Mouse (Mus musculus) c-Kit-negative CD71-positive TER-119-positive erythroid progenitor cells, embryonic 14.5 days (primary cell): Measurements from ENCODE around the gene Foxn3.

ENCODE experiments used
- DNase-seq: peaks from one replicate; pipeline ENCODE4 v3.0.0-alpha.2; 2013; ENCODE audit warnings: low read depth, low spot score

Foxn3 gene

DNA sequence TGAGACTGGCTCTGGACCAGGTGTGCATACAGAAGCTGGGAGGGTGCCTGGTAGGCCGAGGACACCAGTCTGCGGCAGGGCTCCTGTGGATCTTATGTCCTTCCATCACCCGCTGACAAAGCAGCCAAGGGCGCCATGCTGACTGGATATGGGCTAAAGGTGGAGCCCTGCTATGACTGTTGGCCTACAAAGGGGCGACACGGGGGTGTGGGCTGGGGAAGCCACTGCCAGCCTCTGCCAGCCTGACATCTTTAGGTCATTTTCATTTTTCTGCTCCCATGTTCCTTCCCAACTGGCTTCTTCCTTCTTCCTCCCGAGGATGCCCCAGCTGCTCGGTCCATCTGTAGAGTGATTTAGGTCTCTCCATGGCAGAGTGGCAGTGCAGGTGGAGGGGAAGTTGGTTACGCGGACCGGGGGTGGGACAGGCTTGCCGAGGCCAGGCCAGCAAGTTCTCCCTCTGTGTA is 232.5 kb downstream of the Foxn3 start:
- no peak for DNase-seq

DNA sequence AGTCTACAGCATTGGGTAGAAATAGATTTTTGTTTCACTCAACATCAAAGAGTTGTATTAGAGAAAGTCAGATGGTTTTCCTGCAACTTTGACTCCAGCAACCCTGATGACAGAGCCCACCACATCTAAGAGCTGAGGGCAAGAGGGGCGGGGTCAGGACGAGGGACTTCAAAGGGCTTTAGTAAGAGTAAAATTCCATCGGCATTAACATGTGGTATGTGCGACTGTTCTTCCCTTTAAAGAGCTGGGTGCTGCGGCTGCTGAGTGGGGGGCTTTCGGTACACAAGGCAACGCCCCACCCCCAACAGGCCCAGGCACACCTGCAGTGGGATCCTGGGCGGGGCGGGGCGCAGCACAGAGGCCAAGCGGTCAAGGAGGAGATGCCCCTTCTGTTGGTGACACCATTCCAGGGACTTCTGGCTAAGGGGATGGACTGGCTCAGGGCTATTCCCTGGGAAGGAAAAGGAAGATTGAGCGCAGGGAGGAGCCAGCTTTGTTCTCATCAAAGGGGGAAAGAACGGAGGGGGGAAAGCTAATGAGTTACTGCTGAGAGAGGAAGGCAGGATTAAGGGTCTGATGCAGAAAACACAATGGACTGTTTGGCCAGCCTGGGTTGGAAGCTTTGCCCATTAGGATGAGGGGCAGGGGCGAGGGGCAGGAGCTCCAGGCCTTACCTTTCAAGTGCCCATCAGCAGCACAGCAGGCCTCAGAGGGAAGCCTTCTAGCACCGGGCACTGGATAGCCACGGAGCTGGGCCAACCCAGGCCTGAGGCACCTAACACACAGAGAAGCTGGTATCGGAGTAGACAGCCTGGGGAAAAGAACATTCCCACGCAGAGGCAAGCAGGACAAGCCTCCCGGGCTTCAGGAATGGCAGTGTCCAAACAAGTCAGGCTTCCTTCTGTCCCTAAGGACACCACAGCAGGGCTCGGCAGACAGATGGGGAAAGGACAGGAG is 233.8 kb downstream of the Foxn3 start:
- DNase-seq, result no peak

DNA sequence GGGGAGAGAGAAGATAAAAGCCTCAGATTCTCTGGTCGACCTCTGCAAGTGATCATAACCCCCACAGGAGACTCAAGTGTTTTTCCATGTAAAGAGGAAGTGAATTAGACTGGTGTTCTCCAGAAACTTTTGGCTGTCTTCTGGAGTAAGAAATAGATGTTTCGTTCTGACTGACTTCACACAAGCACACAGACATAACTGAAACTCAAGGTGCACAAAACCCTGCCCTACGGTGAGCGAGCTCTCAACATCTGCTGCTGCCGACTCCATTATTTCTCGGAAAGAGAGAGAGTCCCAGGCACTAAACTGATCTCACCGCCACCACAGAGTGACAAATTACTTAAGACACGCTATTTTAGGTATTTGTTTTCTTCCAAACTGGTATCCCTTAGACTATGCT is 237.2 kb downstream of the Foxn3 start:
- no peak for DNase-seq

DNA sequence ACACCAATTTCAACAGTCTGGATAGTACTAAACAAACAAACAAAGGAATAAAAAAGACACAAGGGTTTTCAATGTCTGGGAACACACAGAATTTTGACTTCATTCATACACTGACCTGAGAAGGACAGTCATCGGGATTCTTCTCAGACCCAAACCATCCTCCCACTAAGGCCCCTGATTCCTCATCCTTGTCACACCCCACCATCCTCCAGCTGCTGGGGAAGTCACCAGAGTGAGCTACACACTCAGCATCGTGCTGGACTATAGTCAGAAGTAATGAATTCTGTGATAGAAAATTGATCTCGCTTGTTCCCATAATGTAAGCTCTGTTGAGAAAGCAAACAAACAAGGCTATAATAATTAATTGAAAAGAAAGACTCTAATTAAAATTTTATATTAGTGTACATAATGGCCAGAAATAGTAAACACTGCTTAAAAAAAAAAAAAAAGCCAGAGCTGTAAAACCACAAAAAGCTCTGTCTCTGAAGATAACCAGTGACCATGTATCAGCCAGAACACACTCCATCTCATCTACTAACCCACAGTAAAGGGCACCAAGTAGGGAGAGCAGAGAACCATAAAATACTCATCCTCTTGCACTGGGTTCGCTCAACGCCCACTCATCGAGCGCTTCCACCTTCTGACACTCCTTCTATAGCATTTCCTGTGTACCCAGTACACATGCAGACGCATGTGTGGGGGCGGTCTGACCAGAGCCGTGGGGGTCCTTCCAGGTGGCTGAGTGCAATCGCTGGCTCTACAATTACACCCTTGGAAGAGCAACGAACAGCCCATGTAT is 241.6 kb downstream of the Foxn3 start:
- DNase-seq, result no peak

DNA sequence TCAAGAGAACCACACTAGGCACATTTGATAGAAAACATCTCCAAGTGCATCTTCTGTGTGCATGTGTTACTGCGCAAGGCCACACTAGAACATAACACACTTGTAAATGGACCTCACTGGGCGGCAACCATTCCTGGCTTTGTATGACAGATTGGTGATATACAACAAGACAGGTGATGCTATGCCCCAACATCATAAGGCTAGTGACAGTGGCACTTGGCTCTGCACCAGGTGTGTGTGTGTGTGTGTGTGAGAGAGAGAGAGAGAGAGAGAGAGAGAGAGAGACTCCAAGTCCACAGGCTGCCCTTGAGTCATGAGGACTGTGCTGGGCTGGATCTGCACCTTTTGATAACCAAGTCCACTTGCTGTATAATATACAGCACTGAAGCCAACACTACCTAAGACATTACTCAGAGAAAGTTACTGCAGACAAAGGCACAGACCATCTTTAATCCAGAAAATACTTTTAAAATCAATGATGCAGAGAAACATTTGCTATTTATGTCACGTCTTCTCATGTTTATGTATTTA is 242.4 kb downstream of the Foxn3 start:
- no peak for DNase-seq

DNA sequence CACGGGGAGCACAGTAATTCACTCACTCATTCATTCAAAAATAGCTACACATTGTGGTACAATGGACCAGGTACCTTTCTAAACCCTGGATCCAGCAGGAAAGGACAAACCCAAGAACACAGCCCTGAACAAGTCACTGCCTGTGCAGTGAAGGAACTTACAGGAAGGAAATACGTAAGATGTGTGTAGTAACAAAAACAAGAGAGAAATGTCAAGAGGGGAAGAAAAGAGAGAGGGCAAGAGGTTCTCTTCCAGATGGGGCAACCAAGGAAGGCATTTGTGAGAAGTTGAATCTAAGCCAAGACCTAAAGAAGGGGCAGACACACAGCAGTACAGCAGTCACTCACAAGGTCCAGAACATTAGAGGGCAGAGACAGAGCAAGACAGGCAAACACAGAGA is 243.5 kb downstream of the Foxn3 start:
- DNase-seq, result no peak

DNA sequence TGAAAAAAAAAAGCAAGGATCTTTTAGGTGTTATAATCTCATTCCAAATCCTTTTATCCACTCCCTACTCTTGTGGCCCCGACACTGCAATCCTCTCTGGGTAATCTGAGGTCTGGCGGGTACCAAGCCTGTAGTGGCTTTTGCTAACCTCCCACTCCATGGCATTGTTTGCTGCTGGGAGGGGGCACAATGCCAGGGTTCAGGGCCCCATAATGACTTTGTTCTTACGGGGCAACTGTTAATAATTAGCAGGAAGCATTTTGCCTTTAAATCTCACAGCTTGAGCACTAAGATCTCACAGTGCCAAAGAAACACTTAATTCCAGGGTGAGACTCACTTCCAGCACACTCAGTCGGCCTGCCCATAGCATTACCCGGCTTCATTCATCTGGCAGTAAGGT is 244.2 kb downstream of the Foxn3 start:
- DNase-seq, result no peak

DNA sequence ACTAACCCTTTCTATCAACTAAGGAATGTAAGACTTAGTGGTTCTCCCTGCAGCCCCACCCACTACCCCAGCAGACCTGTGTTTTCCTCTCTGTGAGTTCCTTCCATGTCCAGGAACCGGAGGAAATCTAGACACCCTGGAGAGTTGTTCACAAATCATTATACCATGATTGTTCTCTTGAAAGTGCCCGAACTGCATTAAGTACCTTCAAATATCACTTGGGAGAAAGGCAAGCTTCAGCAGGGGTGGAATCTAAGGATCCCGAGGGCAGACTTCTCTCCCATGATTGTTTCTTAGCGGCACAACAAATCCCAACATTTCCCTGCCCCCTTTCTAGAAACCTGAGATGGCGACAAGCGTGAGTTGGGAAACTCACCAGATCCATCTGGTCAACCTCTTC is 247.5 kb downstream of the Foxn3 start:
- no peak for DNase-seq

DNA sequence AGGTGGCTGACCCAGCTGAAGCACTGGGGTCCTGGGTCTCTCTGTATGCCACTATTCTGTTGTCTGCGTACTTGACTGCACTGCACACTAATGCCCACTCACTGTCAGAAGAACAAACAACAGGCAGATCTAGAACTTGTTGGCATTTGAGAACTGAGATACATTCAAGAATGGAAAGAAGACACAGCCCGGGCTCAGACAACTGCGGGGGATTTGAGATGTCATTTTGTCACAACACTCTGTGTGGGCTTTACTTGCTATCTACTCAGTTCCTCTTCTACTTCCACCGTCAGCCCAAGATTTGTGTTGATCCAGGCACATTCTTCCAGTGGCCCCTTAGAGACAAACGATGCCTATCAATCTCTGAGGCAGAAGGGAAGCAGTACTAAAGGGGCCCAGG is 248.6 kb downstream of the Foxn3 start:
- DNase-seq, result no peak

DNA sequence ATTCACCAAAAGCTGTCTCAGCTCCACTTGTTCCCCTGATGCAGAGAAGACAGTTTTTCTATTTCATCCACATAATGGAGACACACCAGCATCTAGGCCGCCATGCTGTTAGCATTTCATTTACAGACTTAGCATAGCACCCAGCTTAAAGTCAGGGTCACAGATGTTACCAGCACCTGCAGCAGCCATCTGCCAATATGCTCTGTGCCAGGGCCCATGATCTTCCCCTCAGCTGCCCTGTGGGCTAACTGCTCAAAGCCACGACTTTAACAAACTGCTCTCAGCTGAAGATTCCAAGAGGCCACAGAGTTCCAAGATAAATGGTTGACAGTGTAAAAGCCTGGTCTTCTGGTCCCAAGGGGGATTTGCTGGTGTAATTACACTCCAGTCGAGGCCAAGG is 252.1 kb downstream of the Foxn3 start:
- DNase-seq, result no peak

DNA sequence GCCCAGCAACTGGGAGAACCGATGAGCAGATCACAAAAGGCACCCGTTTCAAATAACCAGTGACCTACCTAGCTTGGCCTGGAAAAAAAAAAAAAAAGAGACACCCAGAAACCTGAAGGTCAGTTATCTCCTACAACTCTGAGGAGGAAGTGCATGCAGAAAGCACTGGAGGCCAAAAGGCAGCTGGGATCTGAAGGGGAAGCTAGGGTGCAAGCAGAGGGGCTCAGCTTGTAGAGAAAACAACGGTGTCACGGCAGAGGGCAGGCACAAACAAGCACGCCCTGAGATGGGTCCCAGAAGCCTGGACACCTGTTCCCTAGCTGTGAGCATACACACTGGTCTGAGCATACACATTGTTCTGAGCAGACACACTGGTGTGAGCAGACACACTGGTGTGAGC is 253.4 kb downstream of the Foxn3 start:
- no peak for DNase-seq

DNA sequence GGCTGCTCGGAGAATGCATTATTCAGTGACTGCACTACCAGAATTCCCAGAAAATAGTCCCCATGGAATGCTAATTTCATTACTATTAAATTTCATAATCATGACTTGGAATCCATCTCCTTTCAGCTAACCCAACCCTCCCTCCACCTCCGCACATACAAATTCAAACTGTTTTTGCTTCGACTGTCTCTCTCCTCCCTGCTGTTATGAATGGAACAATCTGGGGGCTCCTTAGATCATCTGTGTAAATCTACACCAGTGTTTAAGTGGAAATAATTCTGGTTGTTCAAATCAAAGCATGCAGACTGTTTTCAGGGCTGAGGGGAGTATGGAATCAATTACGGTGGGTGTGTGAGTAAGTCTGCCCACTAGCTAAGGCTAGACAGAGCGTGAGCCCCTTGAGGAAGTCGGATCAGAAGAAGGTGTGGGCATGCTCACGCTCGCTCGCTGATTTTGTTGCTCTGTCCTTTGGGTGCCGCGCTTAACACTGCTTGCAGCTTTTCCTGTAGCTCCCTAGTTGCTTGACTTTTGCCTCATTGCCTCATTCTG is 254.8 kb downstream of the Foxn3 start:
- no peak for DNase-seq

DNA sequence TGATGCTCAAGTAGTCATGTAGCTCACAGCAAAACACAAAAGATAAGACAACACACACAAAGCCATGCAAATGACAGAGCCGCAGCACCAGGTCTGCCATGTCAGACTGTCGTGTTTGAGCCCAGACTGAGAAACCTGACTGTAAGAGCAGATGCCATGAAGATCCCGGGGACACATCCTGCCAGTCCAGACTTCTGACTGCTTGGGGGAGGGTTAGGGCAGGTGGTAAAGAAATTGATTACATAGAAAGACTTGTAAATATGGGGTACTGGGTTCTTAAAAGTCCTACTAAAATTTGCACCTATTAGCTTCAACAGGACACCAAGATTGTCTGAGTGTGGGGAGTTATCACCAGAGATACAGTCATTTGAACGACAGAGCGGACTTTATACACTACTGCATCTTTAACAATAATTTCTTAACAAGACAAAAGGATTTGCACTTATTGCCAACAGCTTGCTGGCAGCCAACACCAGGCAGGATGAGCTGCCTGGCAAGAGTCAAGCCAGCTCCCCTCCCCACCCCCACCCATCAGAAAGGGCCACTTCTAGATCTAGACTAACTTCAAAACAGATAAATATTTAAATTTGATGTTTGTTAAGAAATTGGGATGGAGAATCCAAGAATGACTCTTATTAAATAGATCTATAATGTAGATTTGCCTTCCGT is 256.7 kb downstream of the Foxn3 start:
- no peak for DNase-seq

DNA sequence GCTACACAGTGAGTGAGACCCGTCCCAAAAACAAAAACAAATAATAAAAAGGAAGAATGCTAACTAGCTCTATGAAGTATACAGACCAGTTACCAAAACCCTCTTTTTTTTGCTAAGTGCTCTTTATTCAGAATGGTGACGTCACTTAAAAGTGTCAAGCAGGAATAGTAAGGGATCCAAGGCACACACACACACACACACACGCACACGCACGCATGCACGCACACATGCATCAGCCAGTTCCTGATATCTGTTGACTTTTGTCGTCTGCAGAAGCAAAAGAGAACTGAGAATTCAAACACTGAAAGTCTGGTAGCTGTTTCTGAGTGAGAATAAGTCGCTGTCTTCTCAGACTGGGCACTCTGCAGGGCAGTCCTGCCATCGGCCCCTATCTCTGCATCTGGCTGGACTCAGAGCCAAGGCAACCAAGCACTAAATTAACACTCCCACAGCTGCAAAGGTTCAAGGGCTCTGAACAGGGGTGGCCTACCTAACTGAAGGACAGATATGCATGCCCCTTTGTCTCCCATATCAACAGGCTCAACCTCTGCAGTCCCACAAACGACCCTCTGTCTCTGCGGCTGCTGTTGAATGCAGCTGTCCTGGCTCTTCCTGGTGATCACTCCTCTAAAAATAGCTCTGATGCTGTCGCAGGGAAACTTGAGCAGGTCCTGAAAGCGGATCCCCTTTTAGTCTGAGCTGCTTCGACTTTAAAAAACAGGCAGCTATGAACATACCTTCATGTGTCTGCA is 257.4 kb downstream of the Foxn3 start:
- no peak for DNase-seq

DNA sequence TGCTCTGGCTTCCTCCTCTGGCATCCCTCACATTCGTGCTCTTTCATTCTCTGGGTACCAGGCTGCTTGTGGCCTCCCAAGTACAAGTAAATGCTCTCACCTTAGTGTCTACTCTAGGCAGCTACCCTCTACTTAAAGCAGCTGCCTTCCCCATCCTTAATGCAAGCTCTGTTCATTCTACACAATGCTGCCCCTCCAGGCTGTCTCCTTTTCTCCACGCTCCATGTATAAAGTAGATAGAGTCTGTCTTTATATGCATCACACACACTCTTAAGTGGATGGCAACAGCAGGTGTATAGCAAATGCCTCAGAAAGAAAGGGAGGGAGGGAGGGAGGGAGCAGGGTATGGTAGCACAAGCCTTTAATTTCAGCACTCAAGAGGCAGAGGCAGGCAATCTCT is 258.1 kb downstream of the Foxn3 start:
- DNase-seq, result no peak

DNA sequence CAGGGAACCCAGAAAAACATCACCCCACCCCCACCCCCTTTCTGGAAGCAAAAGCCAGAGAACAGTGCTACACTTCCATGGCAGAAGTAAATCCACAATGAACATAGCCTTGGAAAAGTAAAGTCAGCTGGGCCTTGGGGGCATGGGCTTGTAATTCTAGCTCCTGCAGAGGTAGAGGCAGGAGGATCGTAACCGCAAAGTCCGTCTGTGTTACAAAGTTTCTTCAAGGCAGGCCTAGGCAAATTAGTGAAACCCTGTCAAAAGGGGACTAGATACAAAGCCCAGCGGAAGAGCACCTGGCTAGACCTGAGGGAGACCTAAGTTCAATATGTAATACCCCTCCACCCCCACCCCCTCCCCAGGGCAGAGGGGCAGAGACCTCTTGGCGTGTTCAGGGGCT is 259.3 kb downstream of the Foxn3 start:
- no peak for DNase-seq

DNA sequence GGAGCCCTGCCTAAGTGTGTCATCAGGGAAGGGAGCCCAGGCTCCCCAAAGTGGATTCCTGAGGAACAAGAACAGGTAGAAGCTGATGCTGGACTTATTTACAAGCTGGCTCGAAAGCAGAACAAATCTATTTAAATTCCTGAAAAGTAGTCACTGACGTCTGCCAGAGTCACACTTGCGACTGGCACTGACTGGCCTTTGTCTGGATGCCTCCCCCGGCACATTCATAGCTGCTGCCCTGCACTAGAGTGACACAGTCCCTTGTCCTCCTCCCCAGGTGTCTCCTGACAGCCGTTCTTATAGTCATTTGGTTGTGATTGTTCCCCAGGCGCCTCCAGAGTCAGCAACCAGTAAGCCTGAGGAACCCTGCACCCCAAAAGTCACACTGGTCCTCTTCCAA is 259.8 kb downstream of the Foxn3 start:
- DNase-seq, result no peak

DNA sequence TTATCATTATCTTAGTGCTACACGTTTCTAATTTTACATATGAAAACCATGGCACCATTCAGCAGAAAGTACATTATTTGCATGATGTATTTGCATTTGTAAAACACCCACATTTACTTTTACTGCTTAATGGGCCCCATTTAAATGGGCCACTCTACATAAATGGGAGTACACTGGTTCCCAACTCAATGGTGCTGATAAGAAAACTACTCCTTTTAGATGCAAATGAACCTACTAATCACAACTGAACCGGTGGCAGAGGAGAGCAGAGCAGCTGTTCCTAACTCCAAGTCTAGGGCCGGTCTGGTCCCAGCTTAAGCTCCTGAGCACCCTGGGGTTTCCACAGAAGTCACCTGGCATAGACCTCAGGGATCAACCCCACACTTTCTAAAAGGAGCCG is 263.5 kb downstream of the Foxn3 start:
- no peak for DNase-seq

DNA sequence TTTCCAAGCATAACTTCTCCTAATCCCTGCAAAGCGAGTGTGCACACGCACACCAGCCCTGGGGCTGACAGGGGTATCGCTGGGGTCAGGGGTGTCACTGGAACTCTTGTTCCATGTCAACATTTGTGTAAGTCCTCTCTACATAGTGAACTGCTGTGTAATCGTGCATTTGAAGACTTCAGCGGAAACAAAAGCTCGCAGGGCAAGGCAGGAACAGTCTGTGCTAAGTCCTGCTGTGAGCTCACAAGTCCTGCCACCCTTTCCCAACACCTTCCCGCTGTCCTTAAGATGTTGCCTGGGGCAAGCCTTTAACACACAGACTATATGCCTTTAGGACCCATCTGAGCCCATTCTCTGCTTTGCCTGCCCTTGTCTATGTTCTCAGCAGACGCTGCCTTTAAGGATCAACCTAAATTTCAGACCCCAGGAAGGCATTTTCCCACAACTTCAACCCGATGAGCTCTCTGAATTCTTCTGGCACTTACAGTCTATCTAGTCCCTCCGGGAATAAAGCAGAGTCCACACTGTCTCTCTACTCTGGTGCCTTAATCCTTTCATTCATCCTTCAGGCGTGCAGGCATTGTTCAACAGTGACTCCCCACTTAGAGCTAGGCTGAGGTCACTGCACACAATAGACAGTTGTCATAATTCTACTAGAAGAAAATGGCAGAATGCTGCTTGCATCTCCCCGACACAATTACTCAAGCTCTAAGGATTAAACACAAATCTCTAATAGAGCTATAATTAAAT is 264.4 kb downstream of the Foxn3 start:
- no peak for DNase-seq

DNA sequence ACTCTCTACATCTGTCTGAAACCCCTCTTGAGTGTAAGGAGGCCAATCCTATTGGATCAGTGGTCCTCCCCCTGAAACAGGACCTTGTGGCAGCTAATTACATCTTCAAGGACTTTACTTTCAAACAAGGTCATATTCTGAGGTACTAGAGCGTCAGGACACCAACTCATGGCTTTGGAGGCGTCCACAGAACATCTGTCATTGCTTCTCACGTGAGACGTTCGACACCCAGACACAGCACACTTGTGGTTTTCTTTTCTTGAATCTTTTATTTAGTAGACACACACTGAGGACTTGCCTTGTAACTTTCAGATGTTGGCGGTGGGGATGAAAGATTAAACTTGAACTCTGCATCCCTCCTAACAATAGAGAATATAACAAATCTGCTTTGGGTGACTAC is 265.1 kb downstream of the Foxn3 start:
- DNase-seq, result no peak
